Mouse (Mus musculus): ENCODE measurements at regions not wholly inside any gene's neighbourhood (a gene's known extent, or its start where the extent isn't known, plus 50 kb on each side); places are given as distances from the start of the nearest gene placed in this dataset.

DNA sequence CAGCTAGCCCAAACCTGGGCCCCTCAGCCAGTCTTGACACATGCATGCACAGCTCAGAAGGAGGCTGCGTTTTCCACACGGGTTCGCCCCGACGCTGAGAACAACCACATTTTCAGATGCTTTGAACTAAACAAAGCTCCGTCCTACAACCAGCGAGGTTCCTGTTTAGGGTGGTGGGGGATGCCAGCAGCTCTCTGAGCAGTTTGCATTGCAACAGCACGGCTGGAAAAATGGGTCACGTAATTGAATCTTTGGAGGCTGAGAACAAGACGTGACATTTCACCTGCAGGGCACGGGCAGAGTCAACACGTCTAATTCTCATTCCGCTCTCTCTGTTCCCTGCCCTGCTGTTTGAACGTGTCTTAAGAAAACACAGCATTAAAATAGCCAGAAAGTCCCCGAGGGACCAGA is 119.2 kb downstream of the Syk start:
- DNase-seq (ENCODE audit: extremely low spot score, low read depth, low spot score), result no peak

DNA sequence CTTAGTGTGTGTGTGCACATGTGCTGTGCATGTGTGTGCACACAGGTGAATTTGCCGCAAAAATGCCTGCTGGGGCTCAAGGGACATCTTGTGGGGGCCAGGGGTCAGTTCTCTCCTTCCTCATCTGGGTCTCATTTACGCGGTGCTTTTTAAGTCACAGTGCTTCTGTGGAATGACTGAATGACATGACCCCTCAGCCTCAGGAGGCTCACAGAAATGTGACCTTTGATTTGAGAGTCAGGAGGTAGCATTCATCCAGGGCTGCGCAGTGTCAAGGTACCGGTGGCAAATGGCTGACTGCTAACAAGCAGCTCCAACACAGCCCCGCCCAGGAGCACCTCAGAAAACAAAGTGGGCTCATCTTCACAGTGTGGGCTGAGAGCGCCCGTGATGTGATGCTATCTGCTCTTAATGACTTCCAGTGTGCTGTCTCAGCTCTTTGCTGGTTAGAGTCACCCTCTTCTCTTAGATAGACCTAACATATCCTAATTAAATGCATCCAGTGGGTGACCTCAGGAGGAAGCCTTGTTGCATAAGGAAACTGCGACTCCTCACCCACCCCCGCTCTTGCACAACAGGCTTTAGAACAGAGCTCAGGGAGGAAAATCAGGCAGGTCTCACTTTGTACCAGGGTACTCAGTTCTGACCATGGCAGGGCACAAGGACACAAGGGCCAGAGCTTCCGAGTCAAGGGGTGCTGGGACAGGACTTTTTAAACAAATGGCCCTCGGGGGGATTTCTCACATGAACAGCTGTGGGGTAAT is 120.6 kb downstream of the Syk start:
- no peak for DNase-seq (ENCODE audit: extremely low spot score, low read depth, low spot score)

DNA sequence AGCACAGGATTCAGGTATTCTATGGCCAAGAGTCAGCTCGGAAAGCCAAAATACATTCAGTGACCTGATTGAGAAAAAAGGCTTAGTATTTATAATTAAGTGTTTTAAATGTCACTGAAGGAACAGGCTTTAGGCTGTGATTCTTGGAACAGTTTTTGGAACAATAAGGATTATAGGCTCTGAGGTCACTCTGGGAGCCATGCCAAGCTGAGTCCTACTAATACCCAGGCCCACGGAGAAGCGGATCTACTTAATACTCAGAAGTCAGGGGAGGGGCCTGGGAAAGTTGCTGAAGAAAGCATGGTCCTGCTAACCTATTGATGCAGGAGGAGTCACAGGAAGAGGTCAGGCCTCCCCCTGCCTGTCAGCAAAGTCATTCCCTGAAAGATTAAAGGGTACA is 121.7 kb downstream of the Syk start:
- no peak for DNase-seq (ENCODE audit: extremely low spot score, low read depth, low spot score)

DNA sequence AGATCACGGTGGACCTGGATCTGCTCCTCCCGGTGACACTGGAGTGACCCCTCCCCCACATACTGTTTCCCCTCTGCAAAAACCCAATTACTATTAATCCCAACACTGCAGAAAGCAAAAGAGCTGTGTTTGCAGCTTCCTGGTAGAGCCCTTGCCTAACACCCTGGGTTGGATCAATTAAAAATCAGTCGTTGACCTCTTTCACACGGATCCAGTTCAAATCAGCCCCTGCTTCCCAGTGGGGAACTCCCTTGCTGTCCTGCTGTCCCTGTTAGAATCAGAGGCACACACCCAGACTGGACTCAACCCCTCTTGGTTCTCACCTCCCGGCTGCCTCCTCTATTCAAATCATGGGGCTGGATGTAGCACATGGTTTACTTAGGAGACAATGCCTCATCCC is 126.6 kb downstream of the Syk start:
- no peak for DNase-seq (ENCODE audit: extremely low spot score, low read depth, low spot score)

DNA sequence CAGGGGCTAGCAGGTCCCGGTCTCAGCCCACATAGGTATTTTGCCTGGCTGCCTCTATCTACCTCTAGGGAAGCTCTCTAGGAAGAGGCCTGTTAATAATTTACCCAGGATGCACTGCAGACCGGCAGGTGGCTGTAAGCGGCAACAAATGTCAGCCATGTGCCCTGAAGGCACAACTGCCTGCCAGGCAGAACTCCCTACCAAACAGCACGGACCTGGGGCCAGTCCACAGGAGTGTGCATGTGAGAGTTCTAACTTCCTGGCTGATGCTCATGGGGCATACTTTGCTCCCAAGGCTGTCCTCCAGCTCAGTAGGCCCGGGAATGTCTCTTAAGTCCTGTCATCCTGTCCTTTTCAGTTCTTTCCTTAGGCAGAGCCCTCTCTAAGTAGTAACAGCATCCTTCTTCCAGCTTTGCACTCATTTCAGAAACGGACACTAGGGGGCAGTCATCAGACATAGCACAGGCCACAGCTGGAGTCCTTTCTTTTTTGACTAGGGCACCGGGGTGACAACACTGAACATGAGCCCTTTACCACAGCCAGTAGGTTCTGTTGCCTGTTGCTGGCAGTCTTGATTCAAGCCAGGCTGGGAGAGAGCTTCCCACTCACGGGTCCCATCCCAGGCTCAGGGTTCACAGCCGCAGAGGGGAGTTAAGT is 128.9 kb downstream of the Syk start:
- DNase-seq (ENCODE audit: extremely low spot score, low read depth, low spot score), result peak; percentile 86

DNA sequence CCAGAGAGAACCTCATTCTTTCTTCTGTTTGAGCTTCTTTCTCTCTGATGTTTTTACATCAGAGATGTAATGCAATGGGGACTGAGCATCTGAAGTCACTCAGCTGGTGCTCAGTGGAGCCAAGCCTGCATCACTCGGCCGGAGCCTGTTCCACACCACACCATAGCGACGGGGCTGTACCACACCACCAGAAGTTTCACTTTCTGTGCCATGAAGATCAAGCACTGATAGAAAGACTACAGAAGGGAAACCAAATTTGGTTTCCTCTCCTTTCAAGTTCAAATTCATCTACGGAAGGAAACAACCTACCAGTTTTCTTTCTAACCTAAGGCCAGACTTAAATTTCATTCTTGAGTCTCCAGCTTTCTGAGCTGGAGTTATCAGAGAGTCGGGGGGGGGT is 138.5 kb downstream of the Syk start:
- no peak for DNase-seq (ENCODE audit: extremely low spot score, low read depth, low spot score)

DNA sequence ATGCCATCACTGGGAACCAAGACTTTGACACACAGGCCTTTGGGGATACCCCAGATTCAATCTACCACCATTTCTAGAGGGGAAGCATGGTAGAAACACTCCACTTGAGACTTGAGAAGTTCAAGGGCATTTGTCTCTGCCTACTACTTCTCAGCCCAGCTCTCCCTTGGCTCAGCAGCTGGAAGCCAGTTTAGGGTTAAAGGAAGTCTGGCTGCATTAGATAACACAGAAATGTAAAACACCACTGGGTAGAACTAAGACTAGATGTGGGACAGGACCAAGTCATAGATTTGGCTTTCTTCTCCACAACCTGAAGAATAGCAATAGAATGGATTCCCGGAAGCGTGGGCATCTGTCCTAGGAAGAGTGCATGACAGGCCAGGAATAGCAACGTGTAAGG is 139.7 kb downstream of the Syk start:
- DNase-seq (ENCODE audit: extremely low spot score, low read depth, low spot score), result no peak

DNA sequence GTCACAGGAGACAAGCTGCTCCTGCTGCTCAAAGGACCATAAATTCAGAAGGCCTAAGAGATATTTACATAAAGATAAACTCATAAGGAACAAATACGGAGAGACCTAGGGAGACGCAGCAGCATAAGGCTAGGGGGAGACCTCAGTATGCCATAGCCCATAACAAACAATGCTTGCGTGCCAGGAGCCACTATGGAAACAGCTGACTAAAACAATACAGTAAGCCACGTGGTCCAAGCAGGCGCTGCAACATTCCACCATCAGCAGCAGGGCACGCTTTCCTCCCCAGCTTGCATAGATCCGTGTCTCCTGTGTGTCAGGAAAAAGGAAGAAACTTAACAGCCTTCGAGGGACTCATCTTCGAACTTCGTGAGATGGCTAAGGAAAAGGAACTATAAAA is 143.1 kb downstream of the Syk start:
- DNase-seq (ENCODE audit: extremely low spot score, low read depth, low spot score), result no peak

DNA sequence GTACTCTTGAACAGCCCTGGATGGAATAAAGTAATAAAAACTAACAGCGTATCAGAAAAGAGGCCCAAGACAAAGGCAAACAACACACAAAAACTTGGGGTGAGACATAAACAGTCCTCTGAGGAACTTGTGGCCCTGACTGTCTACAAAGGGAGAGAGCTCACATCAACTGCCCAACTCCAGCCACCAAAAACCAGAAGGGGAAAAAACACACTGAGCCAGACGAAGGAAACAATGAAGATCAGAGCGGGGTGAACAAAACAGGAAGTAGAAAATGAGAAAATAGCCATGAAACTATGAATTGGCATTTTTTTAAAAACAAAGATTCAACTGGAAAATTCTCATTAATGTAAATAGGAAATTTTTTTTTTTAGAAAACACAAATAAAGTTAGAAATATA is 143.6 kb downstream of the Syk start:
- DNase-seq (ENCODE audit: extremely low spot score, low read depth, low spot score), result no peak

DNA sequence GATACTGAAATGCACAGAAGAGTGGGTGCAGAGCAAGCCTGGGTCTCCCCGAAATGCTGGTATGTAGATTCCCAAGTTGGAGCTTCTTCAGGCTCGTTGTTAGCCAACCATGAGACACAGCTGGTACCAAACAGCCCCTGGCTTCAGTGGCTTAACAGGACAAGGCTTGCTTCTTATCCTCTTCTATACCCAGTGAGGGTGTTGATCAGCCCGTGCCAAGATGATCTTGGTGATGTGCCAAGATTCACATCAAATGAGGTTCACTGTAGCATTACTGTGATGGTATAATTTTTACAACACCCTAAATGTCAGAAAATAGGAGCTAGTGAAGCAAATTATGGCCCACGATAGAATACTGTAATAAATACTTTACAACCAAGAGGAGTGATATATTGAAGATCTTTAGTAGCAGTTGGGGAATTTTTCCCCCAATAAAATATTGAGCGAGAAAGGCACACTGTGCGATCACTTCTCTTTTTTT is 152.5 kb downstream of the Syk start:
- no peak for DNase-seq (ENCODE audit: extremely low spot score, low read depth, low spot score)

DNA sequence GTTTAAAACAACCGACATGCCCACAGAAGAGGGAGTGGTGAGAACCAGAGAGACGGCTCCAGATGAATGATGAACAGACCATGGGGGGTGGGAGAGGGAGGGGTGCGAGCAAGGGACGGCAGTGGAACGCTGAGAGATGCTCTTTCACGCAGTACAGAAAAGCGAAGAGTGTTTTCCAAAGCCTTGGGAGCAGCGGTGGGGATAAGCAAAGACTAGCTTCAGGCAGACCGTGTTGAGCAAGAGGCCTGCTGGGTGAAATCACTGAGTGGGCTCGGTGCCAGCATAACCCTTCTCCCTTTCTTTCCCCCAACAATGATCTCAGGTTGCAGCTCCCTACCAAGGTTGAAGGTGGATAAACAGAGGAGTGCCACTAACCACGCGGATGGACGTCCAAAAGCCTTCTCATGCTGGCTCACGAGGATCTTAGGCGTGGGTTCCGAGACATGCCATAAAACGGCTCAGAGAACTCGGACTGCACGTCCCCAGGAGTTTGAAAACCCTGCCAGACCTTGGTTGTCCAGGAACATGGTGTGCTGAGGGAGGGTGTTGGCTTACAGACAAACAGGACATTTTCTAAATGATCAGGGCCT is 153.1 kb downstream of the Syk start:
- no peak for DNase-seq (ENCODE audit: extremely low spot score, low read depth, low spot score)

DNA sequence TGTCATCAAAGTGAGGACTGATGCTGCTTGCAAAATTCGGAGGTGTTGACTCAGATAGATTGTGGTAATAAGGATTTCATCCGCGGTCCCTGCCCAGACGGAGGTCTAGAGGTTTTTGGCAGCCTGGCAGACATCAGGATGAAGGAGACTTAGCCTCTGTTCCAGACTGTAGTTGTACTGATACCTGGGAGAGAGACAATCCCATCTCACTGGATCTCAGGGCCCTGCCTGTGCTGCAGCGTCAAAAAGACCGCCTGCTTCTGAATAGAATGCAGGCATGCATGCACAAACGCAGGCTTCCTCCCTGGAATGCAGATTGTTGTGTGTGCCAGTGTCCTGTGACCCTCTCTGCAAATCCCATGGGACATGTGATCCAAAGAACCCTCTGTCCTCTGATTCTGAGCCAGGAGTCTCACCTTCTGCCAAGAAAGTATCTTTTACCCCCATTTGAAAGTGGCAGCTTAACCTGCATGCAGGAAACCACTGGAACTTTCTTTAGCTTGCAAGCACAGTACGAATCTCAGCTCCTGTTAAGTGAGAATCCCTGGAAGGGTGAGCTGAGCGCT is 155.2 kb downstream of the Syk start:
- DNase-seq (ENCODE audit: extremely low spot score, low read depth, low spot score), result no peak

DNA sequence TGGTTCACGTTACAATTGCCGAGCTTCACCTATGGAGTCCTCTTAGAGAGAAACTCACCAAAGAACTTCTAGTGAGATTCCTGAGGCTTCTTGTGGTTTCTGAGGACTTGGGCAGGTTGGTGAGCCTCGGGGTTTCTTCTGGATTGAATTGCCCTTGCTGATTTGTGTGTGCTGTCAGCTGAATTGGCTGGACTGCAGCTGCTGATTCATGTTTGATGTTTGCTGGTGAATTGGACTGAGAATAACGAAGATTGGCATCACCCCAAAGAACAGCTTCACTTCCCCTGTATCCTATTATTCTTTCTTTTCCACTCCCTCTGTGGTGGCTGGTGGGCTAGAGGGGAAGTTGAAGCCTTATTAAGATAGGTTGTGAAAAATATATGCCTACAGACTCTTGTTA is 158.4 kb downstream of the Syk start:
- no peak for DNase-seq (ENCODE audit: extremely low spot score, low read depth, low spot score)

DNA sequence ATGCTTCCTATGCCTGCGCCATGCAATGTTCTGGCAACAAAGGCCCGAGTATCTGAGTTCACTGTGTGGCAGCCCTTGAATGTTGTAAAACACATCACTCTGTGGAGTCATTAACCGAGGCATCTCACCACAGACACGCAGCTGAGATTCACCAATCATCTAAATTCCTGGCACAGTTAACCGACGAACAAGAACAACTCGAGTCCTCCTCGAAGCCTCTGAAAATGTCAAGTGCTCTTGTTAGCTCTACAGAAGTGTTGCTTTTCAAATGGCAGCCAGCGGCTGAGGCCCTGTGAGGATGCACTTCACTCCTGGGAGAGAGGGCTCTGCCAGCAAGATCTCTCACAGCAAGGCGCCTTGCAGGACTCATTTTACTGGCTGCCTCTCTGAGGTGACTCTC is 173.0 kb downstream of the Syk start:
- DNase-seq (ENCODE audit: extremely low spot score, low read depth, low spot score), result no peak

DNA sequence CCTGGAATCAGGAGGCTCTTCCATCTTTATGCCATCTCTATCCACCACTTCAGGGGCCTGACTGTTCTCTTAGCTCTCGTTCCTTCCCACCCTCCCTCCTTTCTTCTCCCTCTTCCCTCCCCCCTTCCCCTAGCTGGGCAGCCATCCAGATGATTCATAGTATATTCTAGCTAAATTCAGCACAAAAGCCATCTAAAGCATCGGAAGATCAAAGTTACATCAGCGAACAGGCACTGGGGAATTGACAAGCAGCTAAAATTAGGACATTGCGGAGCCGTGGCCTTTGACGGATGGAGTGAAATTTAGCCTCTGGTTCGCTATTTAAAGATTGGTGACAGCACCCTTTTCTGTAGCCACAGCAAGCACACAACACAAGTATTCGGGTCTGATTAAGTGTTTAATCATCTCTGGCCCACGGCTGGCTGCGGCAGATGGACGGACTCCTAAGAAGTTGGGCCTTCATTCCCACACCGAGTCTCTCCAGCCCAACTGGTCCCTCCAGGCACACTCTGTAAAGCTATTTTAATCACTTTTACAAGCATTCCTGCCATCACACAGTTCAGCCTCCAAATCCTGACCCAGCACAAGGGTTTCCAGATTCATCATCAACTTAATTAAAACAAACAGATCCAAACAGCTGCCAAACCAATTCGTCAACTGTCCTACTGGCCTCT is 163.8 kb downstream of the Auh start:
- DNase-seq (ENCODE audit: extremely low spot score, low read depth, low spot score), result peak; percentile 14

DNA sequence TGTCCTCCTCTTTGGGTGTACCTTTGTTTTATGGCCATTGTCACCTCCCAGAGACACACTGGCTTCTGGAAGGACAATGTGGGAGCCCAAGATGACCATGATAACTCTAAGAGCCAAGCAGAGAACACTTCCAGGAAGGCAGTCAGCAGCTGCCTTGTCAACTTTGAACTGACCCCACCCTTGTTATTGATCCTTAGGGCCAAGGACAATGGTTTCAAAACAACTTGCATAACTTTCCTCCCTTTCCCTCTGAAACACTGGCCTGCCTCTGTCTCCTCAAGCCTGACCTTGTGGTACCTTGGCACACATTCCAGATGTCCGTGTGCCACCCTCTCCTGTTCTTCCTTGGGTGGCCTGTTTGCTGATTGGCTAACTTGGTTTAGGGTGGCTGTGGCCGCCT is 163.2 kb downstream of the Auh start:
- DNase-seq (ENCODE audit: extremely low spot score, low read depth, low spot score), result peak; percentile 2

DNA sequence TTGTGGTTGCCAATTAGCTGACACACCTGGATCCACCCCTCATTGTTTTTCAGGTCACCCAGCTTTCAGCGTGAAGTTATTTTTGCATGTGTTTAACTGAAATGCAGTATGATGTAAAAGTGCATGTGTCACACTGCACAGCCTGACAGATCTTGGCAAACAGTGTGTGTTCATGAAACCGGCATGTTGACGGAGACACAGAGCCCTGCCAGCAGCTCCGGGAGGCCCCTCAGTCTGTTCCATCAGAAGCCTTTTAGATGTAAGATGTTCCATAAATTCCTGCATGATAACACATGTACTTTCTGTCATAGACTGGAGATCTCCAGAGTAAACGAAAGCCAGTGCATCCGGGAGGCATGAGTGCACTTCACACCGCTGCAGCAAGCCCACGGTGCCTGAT is 159.5 kb downstream of the Auh start:
- DNase-seq (ENCODE audit: extremely low spot score, low read depth, low spot score), result no peak

DNA sequence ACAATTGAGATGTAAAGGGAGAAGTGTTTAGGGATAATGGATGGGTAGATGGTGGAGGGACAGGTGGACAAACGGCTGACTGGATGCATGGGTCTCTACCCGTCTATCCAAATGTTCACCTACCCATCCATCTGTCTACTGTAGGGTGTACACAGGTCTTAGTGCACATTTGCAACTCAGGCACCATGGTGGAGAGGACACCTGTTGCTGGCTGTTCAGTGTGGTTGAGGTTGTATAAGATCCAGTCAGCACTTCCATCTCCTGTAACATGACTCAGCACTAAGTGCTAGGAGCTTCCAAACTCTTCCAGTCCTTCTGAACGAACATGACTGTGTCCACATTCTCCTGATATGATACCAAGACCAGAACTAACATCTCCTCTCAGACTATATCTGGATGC is 158.0 kb downstream of the Auh start:
- DNase-seq (ENCODE audit: extremely low spot score, low read depth, low spot score), result no peak

DNA sequence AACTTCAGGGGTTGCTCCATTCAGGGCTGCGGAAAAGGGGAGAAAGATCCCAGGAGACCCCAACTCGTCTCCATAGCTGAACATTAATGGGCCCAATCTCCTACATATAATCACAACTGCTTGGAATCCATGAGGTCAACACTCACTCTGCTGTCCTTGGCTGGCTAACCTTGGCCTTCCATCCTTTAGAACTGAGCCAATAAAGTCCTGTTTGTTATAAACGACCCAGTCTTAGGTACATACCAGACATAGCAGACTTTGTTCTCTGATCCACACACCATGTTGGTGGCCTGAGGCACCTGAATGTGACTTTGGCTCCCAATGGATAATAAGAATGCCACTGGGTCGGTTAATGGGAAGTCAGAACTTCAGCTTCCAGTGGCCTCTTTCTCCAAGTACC is 157.4 kb downstream of the Auh start:
- DNase-seq (ENCODE audit: extremely low spot score, low read depth, low spot score), result no peak

DNA sequence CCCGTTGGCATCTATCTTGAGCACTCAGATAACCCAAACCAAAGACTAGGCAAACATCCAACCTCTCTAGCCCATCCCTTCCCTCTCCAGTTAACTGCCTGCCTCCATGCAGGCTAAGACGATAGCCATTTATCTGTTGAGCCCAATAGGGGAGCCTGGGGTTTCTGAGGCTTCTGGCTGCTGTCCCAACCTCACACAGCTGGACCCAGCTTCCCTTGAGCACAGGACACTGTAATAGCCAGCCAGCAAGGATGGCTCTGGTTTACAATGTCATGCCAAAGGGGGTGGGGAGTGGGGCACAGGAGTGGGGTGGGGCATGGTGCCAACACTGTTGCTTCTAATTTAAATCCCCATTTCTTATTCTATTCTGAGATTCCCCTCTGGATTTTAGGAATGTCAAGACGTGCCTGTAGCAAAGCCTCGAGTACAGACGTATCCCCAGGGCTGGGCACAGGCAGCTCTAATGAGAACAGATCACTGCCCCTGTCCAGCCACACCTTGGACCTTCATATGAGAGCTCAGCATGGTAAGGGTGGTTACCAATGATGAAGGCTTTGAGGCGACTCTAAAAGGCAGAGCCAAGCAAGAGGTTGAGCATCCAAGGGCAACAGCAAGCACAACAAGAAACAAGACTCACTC is 152.0 kb downstream of the Auh start:
- no peak for DNase-seq (ENCODE audit: extremely low spot score, low read depth, low spot score)

DNA sequence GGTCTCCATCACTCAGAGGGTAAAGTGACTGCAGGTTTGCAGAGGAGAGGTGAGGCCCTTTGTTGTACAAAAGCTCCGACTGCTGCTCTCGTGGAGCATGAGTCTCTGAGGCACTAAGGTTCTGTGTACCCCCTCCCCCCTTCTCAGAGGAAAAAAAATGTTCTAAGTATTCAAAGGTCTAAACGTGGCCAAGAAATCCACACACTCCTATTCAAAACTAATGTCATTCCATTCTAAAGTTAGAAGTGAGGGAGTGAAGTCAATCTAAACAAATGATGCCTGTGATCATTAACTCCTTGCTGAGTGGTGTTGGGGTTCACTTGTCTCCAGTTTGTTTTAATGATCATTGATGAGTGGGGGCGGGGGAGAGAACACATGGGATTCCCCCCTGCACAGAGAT is 150.6 kb downstream of the Auh start:
- DNase-seq (ENCODE audit: extremely low spot score, low read depth, low spot score), result no peak
